Mouse (Mus musculus) urinary bladder, adult 18-20 months (tissue): ENCODE measurements around the gene Fhod1.
"Not testable (repeated sequence)": the region's sequence is repeated elsewhere in the genome, so short reads cannot be mapped to it uniquely, and the experiment has no call there.

Source experiments
- DNase-seq, 2 experiments: peaks; one replicate each; pipeline ENCODE4 v3.0.0; 2022; ENCODE audit warnings: low spot score in 2 of 2, mixed read lengths in 2 of 2

Gene Fhod1

DNA sequence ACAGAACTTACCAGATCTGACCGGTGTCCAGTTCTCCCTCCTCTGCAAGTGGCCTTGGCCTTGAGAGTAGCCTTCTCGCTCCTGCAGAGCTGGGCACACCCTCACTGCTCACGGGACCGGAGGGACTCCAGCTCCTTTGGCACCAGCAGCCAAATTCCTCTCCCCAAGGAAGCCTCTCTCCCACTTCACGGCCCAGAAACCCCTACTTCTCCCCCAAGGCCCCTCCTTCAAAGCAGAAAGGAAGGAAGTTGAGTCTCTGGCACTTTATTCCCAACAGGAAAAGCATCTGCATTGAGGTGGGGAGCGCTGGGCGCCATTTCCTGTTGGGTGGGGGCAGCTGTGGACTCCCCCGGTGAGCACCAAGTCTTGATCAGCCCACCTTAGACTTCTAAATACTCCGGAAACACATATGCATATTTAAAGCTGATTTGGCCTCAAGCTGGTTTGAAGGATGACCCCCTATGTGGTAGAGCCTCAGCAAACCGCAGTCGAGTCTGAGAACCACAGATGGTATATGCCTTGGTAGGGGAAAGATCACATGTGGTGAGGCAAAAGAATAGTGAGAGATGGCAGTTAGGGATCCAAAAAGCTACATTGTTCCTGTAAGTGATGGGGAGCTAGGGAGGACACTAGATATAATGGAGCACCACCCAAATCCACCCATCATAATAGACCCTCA lies 51.7 kb downstream of the Fhod1 start, which contains the start of gene Exoc3l:
Gene Exoc3l, minus strand, starts transcription at position 207 of the 679 bp plus-strand sequence.
- DNase-seq = no peak

DNA sequence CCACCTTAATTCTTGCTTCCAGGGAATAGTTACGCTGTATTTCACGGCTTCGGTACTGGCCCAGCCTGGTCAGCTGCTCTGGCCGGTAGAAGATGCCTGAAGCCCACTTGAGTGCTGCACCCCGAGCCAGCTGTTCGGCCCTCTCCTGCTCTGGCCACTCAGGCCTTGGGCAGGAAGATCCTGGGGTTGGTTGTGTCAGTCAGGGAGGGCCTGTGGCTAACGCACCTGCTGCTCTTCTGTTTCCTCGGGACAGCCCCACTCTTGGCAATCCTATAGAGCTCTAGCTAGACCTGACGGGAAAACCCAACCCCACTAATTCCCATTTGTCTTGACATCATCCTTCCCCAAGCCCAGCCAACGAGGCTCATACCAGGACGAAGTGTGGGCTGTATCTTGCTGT lies 52.5 kb downstream of the Fhod1 start:
- no peak for DNase-seq

DNA sequence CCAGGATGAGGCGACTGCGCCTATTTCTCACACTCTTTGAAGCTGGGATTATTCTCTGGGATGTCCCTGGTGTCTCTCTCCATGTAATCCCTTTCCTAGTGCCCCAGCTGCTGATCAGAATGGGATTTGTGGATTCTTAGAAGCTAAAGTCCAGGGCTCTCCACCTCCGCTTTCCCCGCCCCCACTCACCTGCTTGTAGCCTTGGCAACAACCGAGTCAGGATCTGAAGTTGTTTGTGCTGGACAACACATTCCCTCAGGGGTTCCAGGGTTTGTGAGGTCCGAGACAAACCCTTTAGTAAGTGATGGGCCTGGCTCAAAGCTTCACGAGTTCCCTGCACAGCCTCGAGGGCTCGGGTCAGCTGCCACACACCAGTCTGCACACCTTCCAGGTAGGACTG lies 53.0 kb downstream of the Fhod1 start:
- DNase-seq = no peak

DNA sequence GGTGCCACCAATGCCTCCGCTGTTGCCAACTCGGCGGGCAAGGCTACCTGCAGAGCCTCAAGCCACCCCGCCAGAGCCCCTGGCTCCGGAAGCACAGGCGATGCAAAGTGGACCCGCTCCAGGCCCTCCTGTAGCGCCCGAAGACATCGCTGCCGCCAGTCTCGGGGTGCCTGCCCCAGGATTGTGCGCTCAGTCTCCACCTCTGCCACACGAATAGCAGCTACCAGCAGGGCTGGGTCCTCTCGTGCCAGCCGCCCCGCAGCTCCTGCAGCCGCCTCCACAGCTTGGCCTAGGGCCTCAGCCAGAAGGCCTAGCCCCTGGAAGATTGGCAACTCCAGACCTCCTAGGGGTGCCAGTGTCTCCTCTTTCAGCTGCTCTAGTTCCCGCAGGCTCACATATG lies 54.3 kb downstream of the Fhod1 start:
- DNase-seq = no peak

DNA sequence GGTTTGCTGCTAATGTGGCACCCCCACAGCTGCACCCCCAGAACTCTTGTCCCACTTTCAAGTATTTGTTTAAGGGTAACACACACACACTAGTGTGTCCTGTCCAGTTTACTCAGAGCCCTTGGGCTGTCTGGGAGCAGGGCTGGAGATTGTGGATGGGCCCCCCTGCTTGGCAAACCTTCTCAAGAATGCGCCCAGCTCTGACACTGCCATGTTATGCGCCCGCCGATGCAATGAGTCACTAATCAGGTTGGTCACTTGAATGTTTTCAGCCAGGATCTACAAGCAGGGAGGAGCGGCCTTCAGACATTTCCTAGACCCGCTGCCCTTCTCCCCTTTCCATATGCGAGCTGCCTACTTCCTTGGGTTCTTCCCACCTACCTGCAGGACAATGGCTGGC lies 55.3 kb downstream of the Fhod1 start:
- DNase-seq = no peak

DNA sequence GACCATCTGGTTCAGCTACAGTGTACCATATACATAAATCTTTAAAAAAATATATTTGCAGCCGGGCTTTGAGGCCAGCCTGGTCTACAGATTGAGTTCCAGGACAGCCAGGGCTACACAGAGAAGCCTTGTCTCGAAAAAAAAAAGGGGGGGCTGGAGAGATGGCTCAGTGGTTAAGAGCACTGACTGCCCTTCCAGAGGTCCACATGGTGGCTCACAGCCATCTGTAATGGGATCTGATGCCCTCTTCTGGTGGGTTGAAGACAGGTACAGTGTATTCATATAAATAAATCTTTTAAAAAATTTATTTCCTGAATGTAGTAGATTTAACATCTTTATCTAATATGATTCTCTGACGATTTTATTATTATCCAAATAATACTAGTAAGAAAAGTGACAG lies 56.0 kb downstream of the Fhod1 start:
- not testable (repeated sequence) for DNase-seq

DNA sequence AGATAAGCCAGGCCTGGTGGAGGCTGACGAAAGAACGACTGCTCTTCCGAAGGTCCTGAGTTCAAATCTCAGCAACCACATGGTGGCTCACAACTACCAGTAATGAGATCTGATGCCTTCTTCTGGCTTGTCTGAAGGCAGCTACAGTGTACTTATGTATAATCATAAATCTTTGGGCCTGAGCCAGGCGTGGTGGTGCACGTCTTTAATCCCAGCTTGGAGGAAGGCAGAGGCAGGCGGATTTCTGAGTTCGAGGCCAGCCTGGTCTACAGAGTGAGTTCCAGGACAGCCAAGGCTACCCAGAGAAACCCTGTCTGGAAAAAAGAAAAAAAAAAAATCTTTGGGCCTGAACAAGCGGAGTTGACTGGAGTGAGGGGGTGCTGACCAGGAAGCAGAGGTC lies 56.4 kb downstream of the Fhod1 start:
- not testable (repeated sequence) for DNase-seq

DNA sequence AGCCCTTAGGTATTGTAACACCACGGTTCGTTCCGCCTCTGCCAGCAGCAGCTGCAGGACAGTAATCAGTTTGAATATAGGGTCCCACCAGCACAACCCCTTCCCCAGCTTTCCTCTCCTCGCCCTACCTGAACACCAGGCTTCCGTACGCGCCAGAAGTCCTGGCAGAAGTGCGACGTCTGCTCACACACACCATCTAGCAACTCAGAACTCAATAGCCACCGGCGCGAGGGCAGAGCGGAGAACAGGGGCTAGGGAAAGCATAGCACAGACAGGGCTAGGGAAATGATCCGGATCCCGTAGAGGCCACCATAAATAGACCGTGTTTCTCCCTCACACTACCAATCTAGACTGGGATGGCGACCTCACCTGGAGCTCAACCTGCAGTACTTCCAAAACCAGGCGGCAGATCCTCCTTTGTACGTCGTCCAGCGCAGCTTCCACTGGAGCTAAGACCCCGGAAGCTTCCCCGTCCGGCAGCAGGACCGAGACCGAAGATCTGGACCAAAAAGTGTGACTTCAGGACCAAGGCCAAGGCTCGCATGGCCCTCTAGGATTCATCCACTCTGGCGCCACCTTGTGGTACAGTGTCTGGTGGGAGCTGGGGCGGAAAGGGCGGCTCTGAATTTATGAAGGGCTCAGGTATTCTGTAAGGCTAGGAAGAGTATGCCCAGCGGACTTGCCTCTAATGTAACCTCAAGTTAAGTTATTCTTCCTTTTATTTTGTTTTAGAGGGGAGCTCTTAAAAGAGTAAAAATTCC lies 57.0 kb downstream of the Fhod1 start:
- DNase-seq = peak; percentile 79 to 89

DNA sequence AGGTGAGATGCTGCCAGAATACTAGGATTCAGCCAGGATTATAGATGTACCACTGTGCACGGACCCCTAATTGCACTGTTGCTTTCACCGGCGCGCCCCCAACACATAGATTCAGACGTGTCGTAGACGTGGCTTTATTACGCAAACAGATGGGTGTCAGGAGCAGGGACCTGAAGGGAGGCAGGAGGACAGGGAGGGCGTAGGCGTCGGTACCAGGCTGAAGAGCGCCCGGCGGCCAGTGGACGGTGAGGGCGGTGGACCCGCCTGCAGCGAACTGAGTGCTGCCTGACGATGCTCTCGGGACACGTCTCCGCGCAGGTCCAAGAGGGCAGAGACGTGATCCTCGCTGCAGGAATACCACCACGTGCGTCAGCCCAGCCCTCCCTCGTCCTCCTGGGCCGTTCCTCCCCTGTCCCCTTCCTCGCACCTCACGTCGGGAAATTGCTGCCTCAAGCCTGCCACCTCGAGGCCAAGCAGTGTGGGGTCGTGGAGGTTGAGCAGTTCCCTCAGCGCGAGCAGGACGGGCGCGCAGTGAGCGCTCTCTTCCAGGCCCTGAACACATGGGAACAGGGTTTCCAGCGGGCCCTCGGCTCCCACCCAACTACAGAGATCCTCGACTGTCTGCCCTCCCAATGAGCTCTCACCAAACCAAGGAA lies 57.8 kb downstream of the Fhod1 start, which contains the start of gene 4931428F04Rik:
Gene 4931428F04Rik, minus strand, starts transcription at position 60 of the 656 bp plus-strand sequence.
- no peak for DNase-seq

DNA sequence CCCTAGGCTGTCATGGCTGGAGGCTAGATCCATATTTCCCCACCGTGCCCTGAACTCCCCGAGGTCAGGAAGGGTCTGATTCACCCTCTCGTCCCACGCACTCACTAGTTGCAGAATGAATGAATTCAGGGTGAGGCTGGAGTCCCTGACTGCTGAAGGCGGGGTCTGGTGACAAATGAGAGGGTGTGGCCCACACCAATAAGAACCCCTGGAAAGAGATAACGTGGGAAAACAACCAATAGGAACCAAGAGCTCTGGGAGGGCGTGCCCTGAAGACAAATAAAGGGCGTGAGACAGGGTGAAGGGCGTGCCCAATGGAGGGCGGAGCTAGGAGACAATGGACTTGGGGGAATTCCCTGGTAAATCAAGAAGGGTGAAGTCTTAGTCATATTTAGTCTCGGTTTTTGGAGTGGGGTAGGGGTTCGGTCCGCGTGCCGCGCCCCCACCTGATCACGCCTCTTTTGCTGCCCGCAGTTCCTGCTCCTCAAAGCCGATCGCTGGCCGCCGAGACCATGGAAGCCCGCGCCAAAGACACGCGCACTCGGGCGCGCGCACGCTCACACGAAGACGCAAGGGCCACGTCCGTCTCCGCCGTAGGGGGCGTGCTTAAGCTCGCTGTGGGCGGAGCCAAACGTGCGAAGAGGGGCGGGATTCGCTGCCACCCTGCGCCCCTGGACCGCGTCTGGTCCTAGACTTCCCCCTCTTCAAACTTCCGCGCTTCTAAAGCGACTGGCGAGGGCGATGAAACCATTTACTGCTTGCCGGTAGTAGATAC lies 58.6 kb downstream of the Fhod1 start:
- DNase-seq = peak; percentile 85 to 90

DNA sequence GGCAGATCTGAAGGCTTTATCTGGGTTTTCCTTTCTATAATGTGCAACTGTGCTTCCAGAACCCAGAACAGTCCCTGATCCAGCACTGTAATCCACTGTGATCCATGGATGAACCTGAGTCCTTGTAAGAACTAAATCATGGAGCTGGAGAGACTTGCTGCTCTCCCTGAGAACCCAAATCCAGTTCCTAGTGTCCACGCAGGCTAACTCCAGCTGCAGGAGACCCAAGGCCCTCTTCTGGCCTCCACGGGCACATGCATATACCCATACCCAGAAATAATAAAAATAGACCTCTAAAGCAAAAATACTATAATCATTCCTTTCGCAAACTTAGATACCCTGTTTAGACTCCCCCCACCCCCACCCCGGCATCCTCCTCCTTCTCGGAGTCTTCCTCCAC lies 59.5 kb downstream of the Fhod1 start:
- DNase-seq = no peak

DNA sequence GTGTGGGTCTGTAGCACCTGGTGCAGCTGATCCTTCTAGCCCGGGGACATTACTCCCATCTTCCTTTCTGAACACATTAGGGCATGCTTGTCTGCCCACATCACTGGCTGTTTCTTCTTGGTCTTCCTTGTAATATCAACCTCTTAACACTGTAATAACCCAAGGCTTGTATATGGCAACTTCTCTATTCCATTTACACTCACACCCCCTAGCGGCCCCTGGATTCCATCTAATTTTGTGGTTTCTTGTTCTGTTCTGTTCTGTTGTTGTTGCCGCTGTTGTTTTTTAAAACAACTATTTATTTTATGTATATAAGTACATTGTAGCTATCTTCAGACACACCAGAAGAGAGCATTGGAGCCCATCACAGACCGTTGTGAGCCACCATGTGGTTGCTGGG lies 60.8 kb downstream of the Fhod1 start:
- no peak for DNase-seq

DNA sequence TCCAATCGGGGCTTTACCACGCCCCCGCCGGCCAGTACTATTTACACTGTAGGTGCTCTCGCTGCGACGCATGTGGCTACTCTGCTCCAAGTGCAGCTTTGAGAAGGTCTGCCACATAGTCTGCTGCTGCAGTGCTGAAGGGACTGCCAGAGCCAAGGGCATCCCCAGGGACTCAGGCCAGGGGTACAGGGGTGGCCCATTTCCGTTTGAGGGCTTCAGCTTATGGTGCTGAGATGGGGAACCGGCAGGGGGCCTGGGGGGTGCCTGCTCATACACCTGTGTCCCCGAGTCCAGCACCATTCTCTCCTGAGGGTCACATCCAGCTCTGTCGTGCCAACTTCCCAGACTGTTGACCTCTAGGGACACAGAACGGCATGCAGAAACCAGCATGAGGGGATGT lies 62.2 kb downstream of the Fhod1 start:
- DNase-seq = no peak

DNA sequence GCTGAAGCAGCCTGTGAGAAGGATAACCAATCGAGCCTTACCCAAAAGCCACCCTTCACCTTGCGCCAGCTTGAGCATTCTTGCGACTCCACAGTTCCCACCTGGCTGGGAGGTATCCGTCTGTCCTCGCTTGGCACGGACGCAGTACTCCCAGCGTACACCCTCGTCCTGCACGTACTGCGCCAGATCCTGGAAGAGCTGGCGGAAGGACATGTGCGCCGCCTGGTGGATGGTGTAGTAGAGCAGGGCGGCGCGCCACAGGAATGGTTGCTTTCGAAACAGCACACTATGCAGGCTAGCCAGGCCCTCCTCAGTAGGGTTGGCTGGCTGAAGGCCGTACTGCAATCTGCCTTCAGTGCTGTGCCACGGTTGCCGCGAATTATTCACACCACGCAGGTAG lies 64.7 kb downstream of the Fhod1 start:
- DNase-seq = peak in 1 of 2 experiments; percentile 31

DNA sequence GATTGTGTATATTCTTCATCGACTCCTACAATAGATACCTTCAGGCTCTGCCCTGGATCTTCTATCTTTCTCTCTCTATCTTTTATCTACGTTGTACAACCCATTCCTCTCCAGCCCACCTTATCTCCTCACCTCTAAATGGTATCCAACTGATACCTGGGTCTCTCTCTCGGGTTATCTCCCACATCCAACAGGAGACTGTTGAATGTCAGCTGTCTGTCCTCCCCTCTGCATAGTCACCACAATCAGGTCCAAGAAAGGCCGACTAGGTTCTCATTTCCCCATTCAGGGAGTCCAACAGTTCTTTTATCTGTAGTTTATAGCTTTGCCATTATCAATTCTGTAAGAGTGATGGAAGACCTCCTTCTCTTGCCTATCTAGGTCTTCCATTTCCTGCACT lies 65.5 kb downstream of the Fhod1 start:
- DNase-seq = no peak

DNA sequence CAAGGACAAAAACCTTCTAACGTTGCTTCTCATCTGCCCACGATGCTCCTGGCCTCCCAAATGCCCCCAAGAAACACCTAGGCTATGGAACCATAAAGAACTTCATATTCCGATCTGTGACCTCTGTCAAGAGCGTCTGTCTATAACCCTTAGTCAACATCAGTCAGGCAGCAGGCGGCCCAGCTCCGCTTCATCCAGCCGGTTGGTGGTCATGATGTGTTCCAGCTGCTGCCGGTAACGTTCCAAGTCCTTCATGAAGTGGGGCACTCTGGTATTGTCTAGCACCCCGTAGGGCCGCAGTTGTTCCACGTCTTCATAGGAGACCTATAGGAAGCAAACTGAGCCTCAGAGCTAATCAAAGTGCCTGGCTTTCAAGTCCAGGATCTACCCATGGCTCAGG lies 65.9 kb downstream of the Fhod1 start:
- no peak for DNase-seq

DNA sequence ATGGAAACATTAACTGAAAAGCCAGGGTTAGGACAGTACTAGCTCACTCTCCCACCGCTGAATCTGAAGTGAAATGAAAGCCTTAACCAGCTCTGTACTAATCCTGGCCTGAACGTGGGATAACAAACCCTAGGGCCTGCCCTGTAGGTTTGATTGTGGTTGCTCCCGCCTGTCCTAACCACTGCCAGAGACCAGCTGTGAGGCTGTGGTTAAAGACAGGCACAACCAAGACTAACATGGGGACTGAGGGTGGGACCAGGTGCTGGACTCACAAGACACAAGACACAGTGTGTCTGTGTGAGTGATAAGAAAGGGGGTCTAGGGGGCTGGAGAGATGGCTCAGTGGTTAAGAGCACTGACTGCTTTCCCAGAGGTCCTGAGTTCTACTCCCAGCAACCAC lies 67.2 kb downstream of the Fhod1 start:
- DNase-seq = no peak
